Mouse (Mus musculus): ENCODE measurements around the gene Dnm2.

DNA sequence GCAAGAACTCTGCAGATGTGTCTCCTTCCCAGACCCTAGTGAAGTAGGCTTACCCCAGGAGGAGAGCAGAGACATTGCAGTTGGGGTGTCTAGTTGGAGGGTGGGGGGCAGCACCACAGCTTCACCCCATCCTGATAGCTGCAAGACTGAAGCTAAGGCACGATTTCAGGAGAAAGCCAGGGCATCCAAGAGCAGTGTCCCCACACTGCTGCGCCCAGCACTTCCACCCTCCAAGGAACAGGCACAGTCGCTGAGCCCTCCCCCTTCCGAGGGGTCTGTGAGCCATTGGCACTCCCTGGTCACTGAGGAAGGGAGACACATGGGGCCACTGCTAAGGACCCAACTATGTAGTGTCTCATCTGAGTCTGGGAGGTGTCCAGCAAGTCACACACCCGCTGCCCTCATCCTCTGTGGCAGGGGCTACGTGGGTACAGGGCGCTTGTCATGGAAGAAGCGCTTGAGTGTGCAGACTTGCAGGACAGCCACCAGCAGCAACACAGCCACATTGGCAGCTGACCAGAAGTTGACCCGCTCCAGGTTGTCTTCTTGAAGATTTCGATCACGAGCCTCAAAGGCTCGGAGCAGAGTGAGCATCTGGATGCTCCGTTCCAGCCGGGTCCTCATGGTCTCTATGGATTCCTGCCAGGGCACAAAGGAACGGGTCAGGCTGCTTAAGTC lies 83.2 kb downstream of the Dnm2 start:
- TF ChIP-seq CTCF (conservative IDR thresholded peaks at IDR 0.05; ENCODE audit: low read length) (no peak), POU5F1 (IDR thresholded peaks at IDR 0.05; ENCODE audit: borderline replicate concordance, low read length) (no peak), NANOG (IDR thresholded peaks at IDR 0.05; ENCODE audit: borderline replicate concordance, low read length) (no peak)

All from E14TG2a.4 (cell line).